Mouse (Mus musculus): ENCODE measurements at regions not wholly inside any gene's neighbourhood (a gene's known extent, or its start where the extent isn't known, plus 50 kb on each side); places are given as distances from the start of the nearest gene placed in this dataset.
"Not testable (repeated sequence)": the region's sequence is repeated elsewhere in the genome, so short reads cannot be mapped to it uniquely, and the experiment has no call there.

GRCm38 (mm10) chr10:66643160-66643559, 452.8 kb upstream of the Jmjd1c start:
- DNase-seq (ENCODE audit: low read depth), result no peak

DNA sequence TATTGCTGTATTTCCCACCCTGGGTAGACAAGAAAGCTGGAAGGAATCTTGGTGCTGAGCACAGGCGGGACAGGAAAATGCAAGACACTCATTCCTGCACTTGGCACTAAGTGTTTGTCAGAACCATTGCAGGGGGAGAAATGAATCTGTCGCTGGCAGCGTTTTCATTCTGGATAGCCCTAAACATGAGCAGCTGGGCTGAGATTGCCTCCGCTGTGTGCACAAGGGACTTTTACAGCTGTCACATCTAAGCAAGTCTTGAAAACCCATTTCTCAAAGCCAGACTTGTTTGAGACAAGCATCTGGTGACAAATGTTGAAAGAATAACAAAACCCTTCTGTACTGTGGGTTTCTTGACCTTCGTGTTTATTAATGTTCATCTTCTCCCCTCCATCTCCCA, 438.4 kb upstream of the Jmjd1c start:
- no peak for DNase-seq (ENCODE audit: low read depth)

DNA sequence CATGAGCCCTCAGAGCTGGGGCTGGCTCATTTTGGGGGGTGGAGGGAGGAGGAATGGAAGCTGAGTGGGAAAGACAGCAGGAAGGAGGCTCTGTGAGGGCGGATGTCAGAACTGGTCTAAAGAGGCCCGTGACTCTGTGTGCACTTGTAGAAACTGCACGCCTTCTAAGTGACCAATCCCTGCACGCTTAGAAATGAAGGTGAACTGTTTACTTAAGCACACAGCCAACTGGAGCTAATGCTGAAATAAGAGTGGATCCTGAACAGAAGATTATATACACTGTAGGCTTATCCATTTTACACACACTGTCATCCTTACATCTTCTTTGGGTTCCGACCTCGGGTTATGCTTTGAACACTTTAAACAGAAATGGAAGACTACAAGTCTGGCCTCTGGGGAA, 412.8 kb upstream of the Jmjd1c start:
- DNase-seq (ENCODE audit: low read depth), result no peak

DNA sequence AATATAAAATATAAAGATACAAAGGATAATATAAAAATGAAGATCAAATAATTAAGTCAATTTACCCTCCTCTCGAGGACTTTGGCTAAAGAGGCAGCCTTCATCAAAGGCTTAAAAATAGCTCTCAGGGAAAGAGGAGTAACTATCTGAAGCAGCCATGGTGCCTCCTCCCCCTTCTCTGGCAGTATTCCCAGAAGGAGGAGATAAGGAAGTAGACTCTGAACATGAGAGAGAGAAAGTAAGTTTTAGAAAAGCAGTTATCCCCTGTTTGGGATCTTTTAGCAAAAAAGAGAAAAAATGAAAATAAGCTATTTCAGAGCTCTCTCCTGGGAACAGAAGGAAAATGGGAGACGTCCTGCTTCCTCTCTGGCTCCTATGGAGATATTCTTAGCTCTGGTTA, 406.7 kb upstream of the Jmjd1c start:
- not testable (repeated sequence) for DNase-seq (ENCODE audit: low read depth)

- DNase-seq (ENCODE audit: low read depth), result no peak
Observed at GRCm38 (mm10) chr10:66694549-66695285, 401.2 kb upstream of the Jmjd1c start.

GRCm38 (mm10) chr10:66714926-66715325, 381.0 kb upstream of the Jmjd1c start:
- DNase-seq (ENCODE audit: low read depth), result peak; percentile 27

GRCm38 (mm10) chr10:66717909-66718308, 378.0 kb upstream of the Jmjd1c start:
- peak; percentile 56 for DNase-seq (ENCODE audit: low read depth)

GRCm38 (mm10) chr10:66719796-66720195, 376.1 kb upstream of the Jmjd1c start:
- peak; percentile 11 for DNase-seq (ENCODE audit: low read depth)

GRCm38 (mm10) chr10:66733631-66734030, 362.3 kb upstream of the Jmjd1c start:
- no peak for DNase-seq (ENCODE audit: low read depth)

GRCm38 (mm10) chr10:66734853-66735252, 361.1 kb upstream of the Jmjd1c start:
- peak; percentile 42 for DNase-seq (ENCODE audit: low read depth)

DNA sequence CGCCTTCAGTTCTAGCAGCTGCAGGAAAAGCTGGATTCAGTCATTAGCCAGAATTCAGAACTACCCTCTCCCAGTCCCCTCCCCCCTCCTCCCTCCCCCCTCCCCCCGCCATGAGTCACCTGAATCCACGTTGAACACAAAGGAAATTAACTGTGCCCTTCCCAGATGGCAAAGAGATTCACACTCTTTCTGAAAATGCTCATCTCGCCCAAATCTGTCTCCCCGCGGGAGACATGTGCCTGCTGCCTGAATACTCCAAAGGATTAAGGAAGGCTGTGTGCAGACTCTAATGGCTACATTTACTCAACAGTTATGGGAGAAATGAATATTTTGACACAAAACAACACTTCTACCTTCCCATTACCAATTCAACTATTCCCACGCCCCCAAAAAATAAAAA, 356.9 kb upstream of the Jmjd1c start:
- no peak for DNase-seq (ENCODE audit: low read depth)

DNA sequence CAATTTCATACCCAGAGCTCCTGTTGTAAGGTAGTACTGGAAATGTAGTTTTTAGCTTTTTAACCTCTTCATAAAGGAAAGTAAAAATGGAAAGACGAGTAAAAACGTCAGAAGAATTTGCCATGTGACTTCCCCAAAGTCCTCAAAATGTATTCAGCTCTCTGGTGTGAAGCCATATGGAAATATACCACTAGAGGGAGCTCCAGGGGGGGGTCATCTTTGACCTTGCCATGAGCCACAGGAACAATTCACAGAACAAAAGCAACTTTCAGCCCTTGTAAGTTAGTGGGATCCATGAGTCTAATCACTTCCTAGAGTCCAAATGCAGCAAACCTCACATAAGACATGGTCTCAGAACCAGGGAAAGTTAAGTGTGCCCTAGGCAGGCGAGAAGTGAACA, 354.1 kb upstream of the Jmjd1c start:
- peak; percentile 60 for DNase-seq (ENCODE audit: low read depth)

DNA sequence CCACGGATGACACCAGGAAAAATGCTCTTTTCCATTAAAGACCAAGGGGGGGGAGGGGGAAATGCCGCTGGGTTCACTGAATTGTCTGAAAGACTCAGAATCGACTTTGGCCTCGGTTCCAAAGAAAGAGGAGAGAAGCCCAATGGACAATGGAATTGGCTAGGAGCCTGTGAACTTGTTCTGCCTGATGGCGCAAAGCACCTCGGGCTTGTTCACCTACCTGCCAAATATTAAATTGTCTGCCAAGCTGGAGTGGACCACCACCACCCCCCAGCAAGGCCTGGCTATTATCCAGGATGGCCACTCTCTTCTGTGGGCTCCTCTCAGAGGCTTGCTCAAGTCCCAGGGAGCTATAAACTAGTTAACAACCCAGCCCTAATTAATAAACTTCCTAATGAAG, 352.7 kb upstream of the Jmjd1c start:
- peak; percentile 6 for DNase-seq (ENCODE audit: low read depth)

GRCm38 (mm10) chr10:66745871-66746270, 350.1 kb upstream of the Jmjd1c start:
- DNase-seq (ENCODE audit: low read depth), result no peak

- DNase-seq (ENCODE audit: low read depth), result no peak
Observed at GRCm38 (mm10) chr10:66752237-66752810, 343.6 kb upstream of the Jmjd1c start.

- DNase-seq (ENCODE audit: low read depth), result no peak
Observed at GRCm38 (mm10) chr10:66756866-66757265, 339.1 kb upstream of the Jmjd1c start.

DNA sequence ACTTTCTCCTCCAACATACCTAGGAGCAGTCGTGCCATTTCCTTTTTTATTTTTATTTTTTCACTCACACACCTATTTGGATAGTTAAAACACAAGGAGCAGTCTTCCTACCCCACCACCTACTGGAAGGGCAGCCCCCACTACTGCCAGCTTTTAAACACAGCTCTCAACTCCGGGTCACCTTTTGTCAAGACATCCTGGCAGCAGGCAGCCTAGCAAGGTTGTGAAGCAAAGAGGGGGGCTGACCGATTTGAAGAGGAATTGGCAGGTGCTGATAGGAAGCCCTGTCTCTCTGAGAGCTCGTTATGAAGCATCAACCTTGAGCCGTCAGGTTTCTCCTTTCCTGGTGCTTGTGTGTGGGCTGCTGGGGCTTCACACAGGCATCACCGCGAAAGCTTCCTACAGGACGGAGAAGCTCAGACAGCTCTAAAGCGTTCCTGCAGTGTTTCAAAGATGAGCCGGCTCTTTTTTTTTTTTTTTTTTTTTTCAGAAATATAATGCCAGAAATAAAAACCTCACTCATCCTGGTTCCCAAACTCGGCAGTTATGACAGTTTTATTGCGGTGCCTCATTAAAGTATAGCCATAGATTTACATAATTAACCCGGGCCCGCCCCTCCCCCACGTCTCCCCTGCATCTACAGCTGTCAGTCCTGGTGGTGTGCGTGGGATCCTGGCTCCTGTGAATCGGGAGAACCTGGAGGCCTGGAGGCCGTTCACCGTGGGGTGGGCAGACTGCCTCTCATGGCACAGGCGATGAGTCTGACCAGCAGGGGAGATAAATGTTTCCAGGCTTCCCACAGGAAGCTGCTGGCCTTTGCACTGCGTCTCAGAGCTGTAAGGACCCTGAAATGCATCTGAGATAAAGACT, 325.5 kb upstream of the Jmjd1c start:
- DNase-seq (ENCODE audit: low read depth), result no peak

DNA sequence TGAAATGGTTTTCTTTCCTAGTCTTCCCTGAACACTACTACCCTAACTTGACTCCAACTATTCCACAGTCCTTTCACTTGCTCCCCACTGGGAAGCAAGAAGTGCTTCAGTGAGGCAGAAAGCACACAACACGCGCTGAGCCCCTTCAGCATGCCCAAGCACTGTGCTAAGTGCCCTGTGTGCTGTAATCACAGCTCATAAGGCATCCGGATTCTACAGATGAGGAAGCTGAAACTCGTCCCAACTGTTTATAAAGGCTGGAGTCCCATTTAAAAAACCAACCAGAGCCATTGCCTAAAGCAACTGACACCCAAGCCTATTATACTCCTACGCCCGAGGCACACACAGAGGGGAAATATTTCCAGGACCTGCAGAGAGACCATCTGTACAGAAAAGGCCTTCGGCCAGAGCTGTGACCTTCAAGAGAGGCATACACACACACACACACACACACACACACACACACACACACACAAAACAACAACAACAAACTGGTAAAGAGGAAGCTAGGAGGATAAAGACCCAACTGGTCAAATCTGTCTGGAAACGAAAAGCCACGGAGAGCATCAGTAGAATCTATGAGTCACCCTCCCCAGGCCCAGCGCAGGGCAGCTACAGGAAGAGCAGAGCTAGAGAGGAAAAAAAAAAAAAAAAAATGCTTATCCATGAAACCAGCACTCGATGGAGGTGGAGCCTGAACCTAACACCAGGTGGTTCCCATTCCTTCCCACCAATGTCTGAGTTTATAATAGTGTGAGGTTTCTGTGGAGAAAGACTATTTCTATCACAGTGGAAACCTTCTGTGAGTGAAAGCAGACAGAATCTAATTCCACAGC, 315.4 kb upstream of the Jmjd1c start:
- DNase-seq (ENCODE audit: low read depth), result no peak

- DNase-seq (ENCODE audit: low read depth), result no peak
Observed at GRCm38 (mm10) chr10:66781171-66781510, 314.8 kb upstream of the Jmjd1c start.

GRCm38 (mm10) chr10:66782025-66782424, 313.9 kb upstream of the Jmjd1c start:
- DNase-seq (ENCODE audit: low read depth), result no peak

DNA sequence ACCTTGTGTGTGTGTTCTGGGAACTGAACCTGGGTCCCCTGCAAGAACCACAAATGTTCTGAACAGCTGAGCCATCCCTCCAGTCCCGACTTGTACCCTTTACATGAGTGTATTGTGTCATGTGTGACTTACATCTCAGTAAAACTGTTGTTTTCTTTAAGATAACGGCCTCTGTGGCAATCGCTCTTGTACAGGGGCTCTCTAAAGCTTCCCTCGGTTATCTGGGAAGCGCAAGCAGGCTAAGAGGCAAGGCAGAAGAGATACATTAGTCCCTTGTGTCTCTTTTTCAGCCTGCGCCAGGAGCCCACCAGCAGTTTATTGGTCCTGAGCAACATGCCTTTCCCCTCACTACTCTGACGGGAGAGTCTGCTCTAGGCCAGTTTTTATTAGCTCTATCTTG, 308.1 kb upstream of the Jmjd1c start:
- DNase-seq (ENCODE audit: low read depth), result no peak

- DNase-seq (ENCODE audit: low read depth), result no peak
Observed at GRCm38 (mm10) chr10:66796296-66796695, 299.6 kb upstream of the Jmjd1c start.

Measured in NIH3T3 (cell line).